Mouse (Mus musculus) inflammation-experienced regulatory T-cells, adult 6 months (primary cell): Measurements from ENCODE around the gene Mdm1. TPM values are rescaled to one million over a fixed set of nuclear protein-coding genes. Genes with fewer than 3 reads are reported as not detected.
A peak's percentile ranks its signal among the peaks of the same experiment; 100 is the strongest.

Source experiments
- ATAC-seq: one replicate; pipeline ENCODE4 v1.8.0; 2017
- polyA plus RNA-seq, 3 experiments: library from polyadenylated mRNA; unstranded; fragments of 100-300 nt; shearing (Covaris generic); gene quantifications; one replicate each; pipeline ENCODE4 v1.2.1; 2017

Mdm1 gene
- polyA plus RNA-seq, result 10 to 100 TPM in 1 of 3 experiments, 1 to 10 TPM in 2; 4.5 to 10.9 (median 4.7) TPM

DNA sequence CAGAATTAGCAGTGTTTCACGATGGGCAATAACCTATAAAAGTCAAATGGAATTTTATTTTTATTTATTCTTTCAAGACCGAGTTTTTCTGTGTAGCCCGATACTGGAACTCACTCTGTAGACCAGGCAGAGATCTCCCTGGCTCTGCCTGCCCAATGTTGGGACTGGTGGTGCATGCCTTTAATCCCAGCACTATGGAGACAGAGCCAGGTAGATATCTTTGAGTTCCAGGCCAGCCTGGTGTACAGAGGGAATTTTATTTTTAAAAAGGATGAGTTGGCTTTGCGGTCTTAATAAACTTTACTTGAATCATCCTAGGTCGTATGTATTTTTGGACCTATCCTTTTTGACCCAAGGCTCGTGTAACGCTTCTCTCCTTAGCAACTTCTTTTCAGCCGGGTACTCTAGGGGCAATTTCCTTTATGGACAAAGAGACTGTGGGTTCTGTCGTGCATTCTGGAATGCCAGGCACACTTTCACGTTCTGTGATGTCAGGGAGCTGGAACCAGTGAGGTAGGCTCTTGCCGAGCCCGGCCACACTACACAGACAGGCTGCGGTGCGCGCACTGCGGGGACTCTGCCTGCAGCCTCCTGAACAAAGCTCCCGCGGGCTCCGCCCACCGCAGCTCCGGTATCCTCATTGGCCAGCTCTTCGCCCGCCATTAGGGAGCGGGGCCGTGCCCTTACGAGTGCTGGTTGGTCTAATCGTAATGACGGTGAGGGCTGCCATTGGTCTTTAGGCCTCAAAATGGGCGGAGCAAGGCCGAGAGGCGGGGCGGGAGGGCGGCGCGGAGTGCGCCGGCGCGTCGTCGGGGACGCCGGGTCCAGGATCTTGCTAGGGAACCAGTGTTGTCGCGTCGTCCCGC is at the start of gene Mdm1:
Gene Mdm1, plus strand, starts transcription at position 794 of the 866 bp plus-strand sequence.
- ATAC-seq, result peak; percentile 99

DNA sequence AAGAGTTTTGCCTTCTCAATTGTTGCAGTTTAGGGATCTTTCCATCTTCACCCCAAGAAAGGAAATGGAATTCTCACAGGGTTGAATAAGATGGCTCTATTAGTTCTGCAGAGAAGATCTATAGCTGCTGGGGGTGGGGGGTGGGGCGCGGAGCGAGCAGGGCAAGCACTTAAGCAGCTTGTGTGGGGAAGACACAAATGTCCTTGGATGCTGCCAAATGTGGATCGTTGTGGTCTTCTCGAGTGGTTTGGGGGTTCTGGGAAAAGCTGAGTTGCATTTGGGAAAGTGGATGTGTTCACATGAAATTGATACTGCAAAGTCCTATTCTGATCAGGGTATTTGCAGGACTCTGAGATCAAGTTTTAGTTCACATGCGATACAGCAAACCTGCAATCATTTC is 48.9 kb upstream of the Mdm1 start:
- no peak for ATAC-seq

DNA sequence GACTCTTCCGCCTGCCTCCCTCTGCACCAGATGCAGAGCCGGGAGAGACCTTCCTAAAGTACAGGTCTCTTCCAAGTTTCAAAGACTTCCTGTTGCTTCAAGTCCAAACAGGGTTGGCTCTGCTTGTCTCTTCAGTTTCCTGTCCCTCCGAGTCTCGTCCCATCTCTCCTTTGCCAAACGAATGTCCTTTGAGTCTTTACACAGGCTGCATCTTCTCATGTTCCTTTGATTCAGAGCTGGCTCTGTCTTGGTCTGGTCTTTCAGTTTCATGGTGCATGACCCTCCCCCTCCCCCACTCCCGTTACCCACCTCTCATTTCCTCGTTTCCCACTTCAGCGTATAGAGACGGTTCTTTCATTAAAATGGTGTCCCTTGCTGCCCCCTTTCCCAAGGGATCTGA is 47.9 kb upstream of the Mdm1 start:
- ATAC-seq, result peak; percentile 43

DNA sequence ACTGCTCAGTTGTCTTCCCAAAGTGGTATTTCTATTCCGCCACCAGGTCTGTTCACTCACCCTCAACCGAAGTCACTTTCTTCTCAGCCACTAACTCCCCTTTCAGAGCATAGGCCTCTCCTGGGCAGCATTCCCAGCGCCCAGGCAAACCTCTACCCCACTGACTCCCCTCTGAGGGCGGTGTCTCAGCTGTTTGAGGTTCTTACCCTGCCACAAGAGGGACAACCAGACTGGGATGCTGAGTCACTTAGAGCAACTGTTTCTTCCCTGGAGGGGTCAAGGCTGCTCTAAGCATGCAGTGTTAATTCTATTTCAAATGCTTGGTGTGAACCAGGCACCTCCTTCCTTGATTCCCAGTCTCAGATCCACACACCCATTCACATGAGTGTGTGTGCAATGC is 46.8 kb upstream of the Mdm1 start:
- no peak for ATAC-seq

DNA sequence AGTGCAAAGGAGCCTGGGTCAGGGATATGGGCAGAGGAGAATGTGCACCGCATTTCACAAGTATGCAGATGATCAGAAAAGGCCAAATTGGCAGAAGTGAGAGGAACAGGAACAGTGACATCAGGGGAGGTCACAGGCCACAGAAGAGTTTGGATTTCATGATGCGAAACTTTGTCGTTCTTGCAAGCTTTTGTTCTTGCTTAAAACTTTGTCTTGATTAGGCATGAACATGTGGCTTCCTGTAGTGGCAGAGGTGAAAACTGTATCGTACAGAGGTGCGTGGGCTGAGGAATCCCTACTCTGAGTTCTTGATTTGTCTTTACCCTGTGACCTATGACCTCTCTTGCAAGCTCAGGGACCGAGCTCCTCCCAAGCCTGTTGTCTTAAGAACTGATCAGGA is 45.4 kb upstream of the Mdm1 start:
- peak; percentile 44 for ATAC-seq

DNA sequence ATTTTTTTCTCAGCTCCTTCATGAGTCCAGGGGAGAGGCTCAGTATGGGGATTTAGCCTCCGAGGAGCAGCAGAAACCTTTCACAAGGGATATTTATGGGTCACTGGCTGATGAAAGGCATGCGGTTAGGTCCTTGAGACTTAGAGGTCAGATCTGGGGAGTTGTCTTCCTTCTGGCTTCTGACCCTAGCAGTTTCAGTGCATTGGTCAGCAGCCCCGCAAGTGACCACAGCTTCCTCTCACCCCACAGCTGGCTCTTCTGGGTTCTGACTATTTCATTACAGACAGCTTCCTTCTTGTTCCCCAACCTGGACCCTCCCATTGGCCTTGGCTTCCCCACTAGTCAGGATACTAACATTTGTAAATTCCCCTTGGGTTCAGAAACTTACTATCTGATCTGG is 43.7 kb upstream of the Mdm1 start:
- ATAC-seq, result no peak

DNA sequence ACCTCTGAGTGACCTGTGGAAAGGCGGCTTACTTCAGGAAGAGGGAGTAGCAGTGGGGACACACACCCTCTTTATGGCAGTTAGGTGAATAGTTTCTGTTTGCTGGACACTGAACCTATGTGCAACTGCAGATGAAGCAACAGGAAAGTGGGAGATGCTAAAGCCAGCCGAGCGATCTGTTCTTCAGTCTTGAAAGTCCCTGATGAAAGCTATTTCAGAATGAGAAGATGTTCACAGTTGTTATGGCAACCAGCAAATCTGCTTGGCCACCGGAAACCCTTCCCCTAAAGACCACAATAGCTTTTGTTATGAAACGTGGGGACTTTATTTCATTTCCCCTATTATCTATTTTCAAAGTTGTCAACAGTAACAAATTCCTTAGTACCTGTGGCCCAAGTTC is 41.0 kb upstream of the Mdm1 start:
- peak; percentile 46 for ATAC-seq

DNA sequence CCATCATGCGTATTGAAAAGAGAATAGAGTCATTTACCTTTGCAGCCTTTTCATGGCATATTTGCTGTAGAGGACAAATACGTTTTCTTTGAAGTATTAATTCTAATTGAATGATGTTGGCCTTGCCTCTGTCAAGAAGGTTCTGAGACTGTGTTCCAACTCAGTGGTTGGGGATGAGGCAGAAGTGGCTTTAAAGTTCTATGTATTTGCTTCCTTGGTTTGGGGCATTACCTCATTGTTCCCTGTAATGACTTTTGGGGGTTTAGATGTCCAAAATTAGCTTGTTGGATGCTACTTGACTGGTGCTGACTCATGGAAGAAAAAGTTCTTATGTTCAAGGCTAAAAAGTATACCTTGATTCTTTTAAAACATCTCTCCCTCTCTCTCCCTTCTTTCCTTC is 40.6 kb upstream of the Mdm1 start:
- no peak for ATAC-seq

DNA sequence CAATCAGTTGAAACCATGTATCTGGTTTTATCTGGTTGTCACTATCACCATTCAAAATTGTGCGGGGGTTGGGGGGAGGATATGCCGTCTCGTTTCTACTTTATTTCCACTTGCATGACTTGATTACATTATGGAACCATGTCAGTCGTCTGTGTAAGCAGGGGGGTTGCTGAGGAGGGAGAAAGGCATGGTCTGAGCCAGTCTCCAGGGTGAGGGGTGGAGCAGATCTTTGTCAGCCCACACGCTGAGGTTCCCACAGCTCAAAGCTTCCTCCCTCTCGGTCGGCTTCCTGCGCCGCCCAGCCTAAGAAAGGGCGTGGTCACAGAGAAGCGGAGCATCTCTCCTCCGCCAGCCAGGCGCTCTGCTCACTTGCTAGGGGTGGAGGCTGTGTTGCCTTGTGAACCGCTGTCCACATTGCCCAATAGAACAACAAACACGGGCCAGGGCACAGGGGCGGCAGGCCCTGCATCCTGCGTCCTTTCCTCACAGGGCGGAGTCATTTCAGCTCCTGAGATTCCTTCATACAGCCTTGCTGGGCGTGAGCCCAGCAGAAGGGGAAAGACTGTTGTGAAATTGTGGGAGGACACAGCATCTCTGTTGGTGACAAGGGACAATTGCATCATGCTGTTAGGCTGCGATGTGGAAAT is 38.5 kb upstream of the Mdm1 start:
- ATAC-seq, result peak; percentile 89

DNA sequence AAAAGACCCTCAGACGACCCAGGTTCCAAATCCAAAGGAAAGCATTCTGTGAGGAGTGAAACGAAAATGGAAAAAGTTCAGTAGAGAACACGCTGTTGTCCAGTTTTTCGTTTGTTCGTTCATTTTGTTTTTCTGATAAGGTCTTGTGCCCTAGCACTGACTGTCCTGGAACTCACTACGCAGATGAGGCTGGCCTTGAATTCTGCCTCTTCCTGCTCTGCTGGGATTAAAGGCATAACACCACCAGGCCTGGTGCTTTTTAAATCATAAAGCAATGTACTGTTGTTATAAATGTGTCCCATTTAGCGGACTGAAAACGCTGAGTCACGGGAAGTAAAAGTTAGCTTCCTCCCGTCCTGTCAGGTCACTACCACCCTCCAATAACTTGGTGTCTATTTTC is 37.7 kb upstream of the Mdm1 start:
- no peak for ATAC-seq

DNA sequence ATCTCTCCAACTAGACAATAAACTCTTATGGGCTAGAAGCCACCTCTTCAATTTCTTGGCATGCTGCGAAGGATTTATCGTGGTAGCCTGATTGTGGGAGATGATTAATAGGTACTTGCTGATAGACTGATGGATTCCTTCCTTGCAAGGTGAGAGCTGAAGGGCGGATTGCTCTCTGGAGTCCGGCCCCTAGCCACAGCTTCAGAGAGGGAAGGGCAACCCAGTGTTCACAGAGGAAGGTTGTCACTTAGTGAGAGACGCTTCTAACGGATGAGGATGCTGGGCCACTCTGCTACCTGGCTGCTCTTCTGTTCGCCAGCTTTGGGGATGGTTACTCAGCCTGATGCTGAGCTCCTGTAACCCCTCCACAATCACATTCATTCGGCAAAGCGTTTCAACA is 34.6 kb upstream of the Mdm1 start:
- no peak for ATAC-seq

DNA sequence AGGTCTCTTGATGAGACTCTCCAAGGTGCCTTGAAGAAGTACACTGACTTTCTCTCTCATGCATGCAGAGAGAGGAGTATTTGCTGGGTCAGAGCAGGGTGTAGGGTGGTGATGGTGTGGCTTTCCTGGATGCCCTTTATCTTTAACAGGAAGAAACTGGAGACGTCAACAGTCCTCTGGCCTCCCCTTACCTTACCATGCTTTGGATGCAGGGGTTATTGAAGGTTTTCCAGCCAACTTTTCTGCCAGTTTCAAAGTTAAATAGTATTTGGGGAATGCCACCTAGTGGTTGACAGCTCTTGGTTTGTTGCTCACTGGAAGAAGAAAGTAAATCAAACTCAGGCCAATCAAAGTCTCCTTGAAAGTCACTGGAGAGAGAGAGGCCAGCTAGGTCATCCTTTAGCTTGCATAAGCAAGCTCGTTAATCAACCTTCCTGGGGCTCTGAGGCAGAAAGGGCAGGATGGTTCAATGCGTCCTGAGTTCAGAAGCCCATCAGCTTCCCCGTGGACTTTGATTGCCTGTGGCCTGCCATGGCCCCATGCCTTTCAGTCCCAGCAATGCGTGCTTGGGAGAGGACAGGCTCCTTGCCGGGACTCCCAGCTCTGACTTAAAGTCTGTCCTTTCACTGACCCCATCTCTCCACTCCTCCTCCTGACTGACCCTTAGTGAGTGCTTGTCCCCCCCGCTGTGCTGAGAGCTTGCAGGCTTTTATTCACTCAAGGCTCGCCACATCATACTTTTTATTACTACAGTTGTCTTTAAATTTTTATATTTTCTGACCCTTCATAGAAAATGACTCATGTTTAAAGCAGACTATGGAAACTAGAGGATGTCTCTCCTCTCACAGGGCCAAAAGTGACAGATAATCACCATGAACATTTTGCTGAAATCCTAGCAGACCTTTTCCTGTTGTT is 31.3 kb upstream of the Mdm1 start:
- ATAC-seq, result peak; percentile 64

DNA sequence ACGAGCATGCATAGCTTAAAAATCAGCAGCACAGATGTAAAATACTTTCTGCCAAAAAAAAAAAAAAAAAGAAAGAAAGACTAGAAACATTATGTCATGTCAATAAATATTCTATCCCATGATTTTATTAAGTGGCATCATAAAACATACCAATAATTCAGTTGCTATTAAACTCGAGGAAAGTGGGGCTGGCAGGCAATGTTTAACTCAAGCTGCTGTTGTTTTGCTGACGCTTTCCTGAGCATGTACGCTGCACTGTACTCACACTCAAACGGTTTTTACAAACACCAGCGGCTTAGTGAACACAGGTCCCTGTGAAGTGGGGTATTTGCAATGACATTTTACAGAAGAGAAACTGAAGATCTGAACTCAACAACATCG is 30.7 kb upstream of the Mdm1 start:
- ATAC-seq, result no peak

DNA sequence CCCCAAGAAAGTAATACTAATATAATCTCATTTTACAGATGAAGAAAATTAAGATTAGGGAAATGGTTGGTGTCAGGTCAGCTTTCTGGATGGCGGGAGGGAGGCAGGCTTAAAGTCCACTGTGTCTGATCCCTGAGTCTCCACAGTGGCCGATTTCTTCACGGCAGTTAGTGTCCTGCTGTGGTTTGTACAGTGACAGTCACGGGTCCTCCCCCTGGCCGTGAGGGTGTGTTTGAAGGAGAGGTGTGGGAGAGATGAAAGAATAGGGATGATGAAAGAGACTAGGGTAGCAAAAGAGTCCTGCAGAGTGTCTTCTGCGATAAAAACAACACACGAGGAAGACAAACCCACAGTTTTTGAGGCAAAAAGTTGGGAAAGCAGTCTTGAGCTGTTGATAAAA is 30.0 kb upstream of the Mdm1 start:
- no peak for ATAC-seq

DNA sequence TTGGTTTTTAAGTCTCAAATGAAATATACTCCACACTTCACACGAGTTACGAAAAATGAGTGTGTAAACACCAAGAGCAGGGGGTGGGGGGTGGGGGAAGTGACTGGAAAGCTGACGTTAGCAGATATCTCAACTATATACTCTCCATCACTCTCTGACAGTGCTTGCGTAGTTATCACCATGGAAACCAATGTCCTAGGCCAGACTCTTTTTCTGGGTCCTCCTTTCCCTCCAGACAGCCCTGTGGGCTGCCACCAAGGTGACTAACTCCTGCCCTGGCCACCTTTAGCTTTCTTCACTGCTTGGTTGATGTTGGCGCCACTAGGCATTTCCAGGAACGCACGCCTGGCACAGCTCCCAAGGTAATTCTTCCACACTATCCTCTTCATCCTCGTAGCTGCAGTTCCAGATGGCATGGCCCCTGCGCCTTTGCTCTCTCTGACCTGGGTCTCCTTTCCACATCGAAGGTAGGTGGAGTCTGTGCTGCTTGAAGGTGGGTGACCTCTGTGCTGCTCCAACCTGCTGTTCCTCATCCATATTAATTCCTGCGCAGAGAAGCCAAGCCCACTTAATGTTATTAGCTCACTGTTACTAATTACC is 29.2 kb upstream of the Mdm1 start:
- no peak for ATAC-seq

DNA sequence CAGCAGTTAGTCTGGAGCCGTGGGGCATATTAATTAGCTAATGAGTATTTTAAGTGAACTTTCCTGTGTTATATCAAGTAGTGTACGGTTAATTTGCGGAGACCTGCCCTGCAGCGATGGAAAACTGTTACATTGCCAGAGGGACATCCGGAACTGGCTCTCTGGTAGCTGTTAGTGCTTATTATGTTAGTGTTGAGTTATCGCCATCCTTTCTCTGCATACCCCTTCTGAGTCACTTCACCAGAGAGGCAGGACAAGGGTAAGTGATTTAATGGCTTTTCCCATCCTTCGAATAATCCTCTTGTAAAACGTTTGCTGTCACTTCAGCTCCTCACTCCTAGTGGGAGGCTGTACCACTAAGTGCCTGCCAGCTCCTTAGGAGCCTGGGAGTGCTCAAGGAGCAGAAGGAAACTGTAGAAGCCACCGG is 28.3 kb upstream of the Mdm1 start:
- ATAC-seq, result no peak

DNA sequence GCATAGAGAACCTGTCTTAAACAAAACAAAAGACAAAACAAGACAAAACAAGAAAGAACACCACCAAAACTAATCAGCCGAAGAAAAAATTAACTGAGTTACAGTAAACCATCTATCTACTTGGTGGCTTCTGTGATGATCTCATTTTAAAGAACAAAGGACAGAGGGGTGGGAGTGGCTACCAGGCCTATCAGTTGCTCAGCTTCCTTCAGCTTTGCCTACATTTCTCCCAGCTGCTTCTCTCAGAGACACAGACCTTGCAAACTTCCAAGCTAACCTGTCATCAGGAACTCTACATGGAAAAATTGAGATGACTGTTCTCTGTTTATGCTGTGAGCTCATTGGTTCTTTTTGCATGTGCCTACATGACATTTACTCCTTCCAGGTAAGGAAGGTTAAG is 27.3 kb upstream of the Mdm1 start:
- ATAC-seq, result peak; percentile 56

DNA sequence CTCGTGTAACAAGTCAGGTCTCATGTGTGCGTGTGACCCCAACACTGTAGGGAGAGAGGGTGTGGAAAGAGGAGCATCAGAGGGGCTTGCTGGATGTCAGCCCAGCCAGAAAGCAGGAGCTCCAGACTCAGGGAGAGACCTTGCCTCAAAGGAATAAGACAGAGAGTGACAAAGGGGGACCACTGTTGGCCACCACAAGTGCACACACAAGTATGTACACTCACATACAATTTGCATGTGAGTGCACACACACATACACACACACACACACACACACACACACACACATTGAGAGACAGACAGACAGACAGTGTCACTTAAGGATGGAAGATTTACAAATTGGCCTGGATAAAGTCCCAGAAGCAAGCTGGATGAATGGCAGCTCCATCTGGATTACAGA is 25.2 kb upstream of the Mdm1 start:
- no peak for ATAC-seq

DNA sequence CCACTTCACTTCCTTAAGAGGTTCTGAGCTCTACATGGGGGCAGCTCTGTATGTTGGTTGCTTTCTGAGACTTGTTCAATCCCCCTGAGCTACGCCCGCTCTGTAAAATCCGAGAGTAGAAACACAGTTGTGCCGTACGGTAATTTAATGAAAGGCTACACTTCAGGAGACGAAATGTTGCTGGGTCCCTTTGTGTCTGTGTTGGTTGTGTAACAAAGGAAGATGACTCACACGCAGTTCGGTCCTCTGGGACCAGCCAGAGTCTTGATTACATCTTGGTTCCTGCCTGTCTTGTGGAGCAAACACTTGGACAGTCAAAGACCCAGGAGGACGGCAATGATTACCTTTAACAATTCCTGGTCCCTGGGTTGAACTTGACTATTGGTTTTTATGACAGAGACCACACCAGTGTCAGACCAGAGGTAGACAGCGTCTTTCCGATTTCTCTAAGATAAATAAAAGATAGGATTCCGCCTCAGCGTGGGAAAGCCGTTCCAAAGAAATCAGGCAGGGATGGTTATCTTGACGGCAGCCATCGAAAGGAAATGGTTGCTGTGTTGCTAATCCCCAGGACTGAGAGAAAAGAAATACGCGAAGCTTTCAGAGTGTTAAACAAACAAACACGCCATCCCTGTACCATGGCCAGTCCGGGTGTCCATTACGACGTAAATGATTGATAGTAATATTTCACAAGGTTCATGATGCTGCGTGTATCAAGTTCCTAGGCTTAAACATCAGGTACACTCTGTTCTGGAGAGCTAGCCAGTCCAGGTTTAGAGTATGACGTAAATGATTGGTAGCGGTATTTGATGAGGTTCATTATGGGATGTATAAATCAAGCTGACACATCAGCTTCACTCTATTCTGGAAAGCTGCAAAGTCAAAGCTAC is 20.3 kb upstream of the Mdm1 start:
- ATAC-seq, result no peak

DNA sequence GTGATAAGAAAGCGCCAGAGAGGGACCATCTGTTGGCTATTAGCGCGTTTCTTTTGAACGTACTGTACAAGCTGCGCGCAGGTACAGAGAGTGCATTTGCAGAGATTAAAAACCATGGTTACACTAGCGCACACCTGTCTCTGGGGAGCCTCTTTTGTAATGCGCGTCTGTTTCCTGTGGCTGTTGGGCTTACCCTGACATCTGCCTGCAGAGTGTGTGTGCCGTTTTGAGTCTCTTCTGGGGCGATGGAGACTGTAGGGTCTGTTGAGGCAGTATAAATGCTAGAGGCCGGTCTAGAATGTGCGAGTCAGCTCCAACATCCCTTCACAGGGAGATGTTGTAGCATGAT is 19.7 kb upstream of the Mdm1 start:
- ATAC-seq, result peak; percentile 68

DNA sequence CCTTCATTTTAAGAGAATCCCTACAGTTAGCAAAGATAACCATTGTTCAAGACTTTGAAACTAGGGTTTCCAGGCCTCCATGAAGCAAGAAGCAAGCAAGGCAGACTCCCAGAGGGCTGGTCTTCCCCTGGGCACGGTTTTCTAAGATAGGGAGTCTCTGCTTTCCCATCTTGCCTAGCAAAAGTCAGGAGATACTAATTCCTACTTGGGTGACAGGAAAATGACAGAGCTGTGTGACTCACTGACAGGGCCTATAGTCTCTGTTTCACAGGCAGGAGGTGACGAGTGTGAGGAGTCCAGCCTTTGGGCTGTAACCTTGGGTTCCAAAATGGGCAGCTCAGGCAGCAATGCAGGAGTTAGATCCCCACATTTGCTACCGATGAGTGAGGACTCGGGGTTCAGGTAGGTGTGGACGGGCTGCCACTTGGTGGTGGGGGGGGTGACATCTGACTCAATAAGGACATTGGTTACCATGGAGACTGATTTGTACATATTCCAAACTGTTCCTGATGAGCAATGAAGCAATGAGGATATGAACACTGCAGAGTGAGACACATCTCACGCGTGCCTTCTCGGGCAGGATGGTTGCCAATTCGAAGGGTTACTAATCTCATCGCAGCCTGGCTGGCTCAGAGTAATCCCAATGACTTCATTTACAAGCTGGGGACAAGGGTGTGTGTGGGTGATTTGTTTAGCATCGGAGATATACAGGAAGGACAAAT is 19.0 kb upstream of the Mdm1 start:
- ATAC-seq, result no peak
